22 mouse cellular contexts compared by ENCODE assay signal in the genomic region with DNA sequence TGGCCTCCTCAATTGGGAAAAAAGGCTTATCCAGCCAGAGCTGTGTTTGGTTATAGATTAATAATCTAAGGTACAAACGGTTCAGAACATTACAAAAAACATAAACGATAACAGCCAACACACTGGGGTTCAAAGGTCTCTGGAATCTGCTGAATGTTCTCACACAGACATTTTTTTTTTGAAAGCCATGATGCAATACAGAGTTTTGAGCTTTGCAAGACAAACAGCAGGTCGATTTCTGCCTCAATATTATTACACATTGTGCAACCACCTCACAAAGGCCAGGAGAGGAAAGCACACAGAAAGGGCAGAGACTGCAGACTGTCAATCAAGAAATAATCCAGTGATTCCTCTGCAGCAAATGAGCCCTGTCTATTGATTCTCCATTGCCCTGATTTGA.
DNase-seq lines count a peak whose midpoint lies in the region; ATAC-seq and TF ChIP-seq lines count a peak whose summit lies in the region.
"Had no signal": no experiment of that assay in that cellular context is flagged by ENCODE, and none has a peak within 500 bp of the region (broad histone marks: within the 10 kb centered on the region; RNA-seq: fewer than 3 reads in every experiment).

No protein-coding gene starts in this region.

- no peak overlapping the region for H3K9ac ChIP-seq in liver, adult 2 months (ENCODE audit: low read depth, low read length)
- H3K9ac ChIP-seq in intestine, embryonic 15.5 days = no peak overlapping the region
- no peak overlapping the region for H3K9ac ChIP-seq in liver, embryonic 16.5 days (ENCODE audit: low read depth, low read length)
- H3K9ac ChIP-seq: embryonic facial prominence, embryonic 15.5 days; heart, embryonic 12.5 days; hindbrain, embryonic 13.5 days; limb, embryonic 13.5 days had no signal

- H3K36me3 ChIP-seq in liver, adult 2 months (ENCODE audit: control insufficient read depth, insufficient read depth, low read length) = no peaks in the 10 kb centered on the region
- H3K36me3 ChIP-seq in intestine, embryonic 15.5 days = no peaks in the 10 kb centered on the region
- no peaks in the 10 kb centered on the region for H3K36me3 ChIP-seq in liver, embryonic 16.5 days (ENCODE audit: control insufficient read depth, insufficient read depth)
- H3K36me3 ChIP-seq: embryonic facial prominence, embryonic 15.5 days; heart, embryonic 12.5 days; hindbrain, embryonic 13.5 days; limb, embryonic 13.5 days had no signal

- H3K4me1 ChIP-seq in liver, adult 2 months (ENCODE audit: control insufficient read depth, insufficient read depth, low read length) = peaks cover 21% of the 10 kb centered on the region
- no peaks in the 10 kb centered on the region for H3K4me1 ChIP-seq in intestine, embryonic 15.5 days (replicated peaks)
- H3K4me1 ChIP-seq in liver, embryonic 16.5 days (ENCODE audit: control insufficient read depth, low read depth, low read length) = no peaks in the 10 kb centered on the region; the same call in 1 of the 2 replicates
- H3K4me1 ChIP-seq: embryonic facial prominence, embryonic 15.5 days; heart, embryonic 12.5 days; hindbrain, embryonic 13.5 days had no signal

- intact Hi-C loops in heart, postnatal 25 days (cut with DNase I) = no loop called here

- ATAC-seq in intestine, embryonic 15.5 days = peak; percentile 91
- ATAC-seq in liver, embryonic 16.5 days (ENCODE audit: low read depth) = peak; percentile 89
- ATAC-seq: CD4-positive, CD25-positive, alpha-beta regulatory T cell, adult 4 months; forebrain, embryonic 16.5 days; inflammation-experienced regulatory T-cells, adult 6 months; Patski had no signal

- peak overlapping the region; percentile 60; the same call in 1 of the 2 replicates for H3K27ac ChIP-seq in liver, adult 2 months (replicated peaks; ENCODE audit: insufficient read depth, low read depth, low read length)
- peak overlapping the region; percentile 56; the same call in 1 of the 2 replicates for H3K27ac ChIP-seq in intestine, embryonic 15.5 days
- peak overlapping the region; percentile 53; the same call in 1 of the 2 replicates for H3K27ac ChIP-seq in liver, embryonic 16.5 days (ENCODE audit: low read length)
- H3K27ac ChIP-seq: embryonic facial prominence, embryonic 15.5 days; hindbrain, embryonic 13.5 days; limb, embryonic 13.5 days had no signal

- no peaks in the 10 kb centered on the region for H3K27me3 ChIP-seq in liver, adult 2 months (ENCODE audit: control insufficient read depth, insufficient read depth, low read length)
- no peaks in the 10 kb centered on the region for H3K27me3 ChIP-seq in intestine, embryonic 15.5 days (replicated peaks)
- H3K27me3 ChIP-seq in liver, embryonic 16.5 days (ENCODE audit: control insufficient read depth, insufficient read depth, low read depth, low read length) = no peaks in the 10 kb centered on the region
- H3K27me3 ChIP-seq: embryonic facial prominence, embryonic 15.5 days; heart, embryonic 12.5 days; limb, embryonic 13.5 days; Patski had no signal

- H3K9me3 ChIP-seq in intestine, embryonic 15.5 days = no peaks in the 10 kb centered on the region
- H3K9me3 ChIP-seq in liver, embryonic 16.5 days (replicated peaks; ENCODE audit: control insufficient read depth, low read length) = no peaks in the 10 kb centered on the region
- H3K9me3 ChIP-seq: embryonic facial prominence, embryonic 15.5 days; heart, embryonic 12.5 days; hindbrain, embryonic 13.5 days; limb, embryonic 13.5 days had no signal

- TF ChIP-seq CTCF in liver, adult 2 months (IDR thresholded peaks at IDR 0.05; ENCODE audit: low read depth, low read length) = no peak

- 10% methylated on average over 3 of the region's 3 CpGs for WGBS in liver, adult 2 months
- 42% methylated on average over 3 of the region's 3 CpGs for WGBS in intestine, embryonic 15.5 days
- WGBS in liver, embryonic 16.5 days (ENCODE audit: insufficient replicate concordance) = 40% methylated on average over 3 of the region's 3 CpGs

- H3K4me2 ChIP-seq in intestine, embryonic 15.5 days (replicated peaks) = no peak overlapping the region
- no peak overlapping the region for H3K4me2 ChIP-seq in liver, embryonic 16.5 days (ENCODE audit: low read depth, low read length)
- H3K4me2 ChIP-seq: embryonic facial prominence, embryonic 15.5 days; heart, embryonic 12.5 days; hindbrain, embryonic 13.5 days; limb, embryonic 13.5 days had no signal

- DNase-seq in heart, adult 11 months = peak; percentile 15
- no peak for DNase-seq in heart, postnatal 25 days (ENCODE audit: low spot score)
- DNase-seq in liver, adult 2 months (ENCODE audit: extremely low read depth, low read depth, low spot score) = peak; percentile 100
- no peak for DNase-seq in liver
- no peak for DNase-seq in c-Kit-positive CD71-positive TER-119-positive erythroid progenitor cells, embryonic 14.5 days (ENCODE audit: low spot score)
- DNase-seq: adrenal gland, postnatal 14 days; cerebellum, adult 11 months; cerebellum, postnatal 25 days; heart, postnatal 14 days; lung, postnatal 10 days; right cerebral cortex, postnatal 4 days; thymus, postnatal 14 days had no signal

- no peaks in the 10 kb centered on the region for H3K79me2 ChIP-seq in liver, adult 2 months (ENCODE audit: control insufficient read depth, insufficient read depth, low read length)

- no peak for TF ChIP-seq POLR2A in liver, adult 2 months (IDR thresholded peaks at IDR 0.05; ENCODE audit: extremely low read depth, insufficient read depth, low read length)

- H3K4me3 ChIP-seq in liver, adult 2 months (ENCODE audit: insufficient read depth, low read depth, low read length) = no peak overlapping the region
- H3K4me3 ChIP-seq in intestine, embryonic 15.5 days (replicated peaks) = no peak overlapping the region
- no peak overlapping the region for H3K4me3 ChIP-seq in liver, embryonic 16.5 days (ENCODE audit: low read depth, low read length)
- H3K4me3 ChIP-seq: embryonic facial prominence, embryonic 15.5 days; heart, embryonic 12.5 days; hindbrain, embryonic 13.5 days; limb, embryonic 13.5 days had no signal

Comparison
In these comparisons a context has a peak if more than half of its experiments do, and no peak if none do; other contexts are left out.
1. DNase-seq: peak in heart, adult 11 months (single experiment) and liver, adult 2 months (single experiment); none in heart, postnatal 25 days (single experiment), liver (single experiment) and c-Kit-positive CD71-positive TER-119-positive erythroid progenitor cells, embryonic 14.5 days (single experiment).
2. Peak in every context shown above with its lines, with median percentiles within 50 percentile points of each other: H3K27ac ChIP-seq.